17 mouse cellular contexts compared by ENCODE assay signal in the genomic region with DNA sequence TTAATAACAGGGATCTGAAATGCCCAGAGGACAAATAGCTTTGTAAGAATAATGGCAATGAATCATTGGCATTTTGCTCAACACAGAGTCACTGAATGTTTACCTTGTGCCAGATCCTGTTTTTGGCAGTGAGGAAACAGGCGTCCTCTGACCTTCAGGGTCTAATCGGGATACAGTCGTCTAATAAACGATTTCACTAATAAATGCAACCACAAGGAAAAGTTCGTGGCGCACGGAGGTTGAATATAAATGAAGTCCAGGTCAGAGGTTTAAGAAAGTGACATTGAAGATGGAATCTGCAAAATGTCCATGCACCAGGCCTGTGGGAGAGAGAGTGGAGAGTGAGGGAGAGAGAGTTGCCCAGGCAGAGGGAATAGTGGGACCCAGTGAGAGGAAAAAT.
DNase-seq lines count a peak whose midpoint lies in the region; TF ChIP-seq lines count a peak whose summit lies in the region.
"Had no signal": no experiment of that assay in that cellular context is flagged by ENCODE, and none has a peak within 500 bp of the region (broad histone marks: within the 10 kb centered on the region; RNA-seq: fewer than 3 reads in every experiment).

No protein-coding gene starts in this region.

- no peak overlapping the region for H3K27ac ChIP-seq in thymus, adult 2 months (ENCODE audit: control insufficient read depth, insufficient read depth, low read length)
- H3K27ac ChIP-seq: embryonic facial prominence, embryonic 13.5 days; embryonic facial prominence, embryonic 15.5 days; forebrain, embryonic 10.5 days; forebrain, embryonic 12.5 days had no signal

- no peaks in the 10 kb centered on the region for H3K4me1 ChIP-seq in thymus, adult 2 months (replicated peaks; ENCODE audit: control insufficient read depth, insufficient read depth, low read length)
- H3K4me1 ChIP-seq: embryonic facial prominence, embryonic 13.5 days; embryonic facial prominence, embryonic 15.5 days; forebrain, embryonic 10.5 days had no signal

- no peaks in the 10 kb centered on the region for H3K27me3 ChIP-seq in thymus, adult 2 months (ENCODE audit: control insufficient read depth, insufficient read depth, low read length)
- H3K27me3 ChIP-seq: embryonic facial prominence, embryonic 13.5 days; embryonic facial prominence, embryonic 15.5 days; forebrain, embryonic 12.5 days had no signal

- TF ChIP-seq CTCF in thymus, adult 2 months (IDR thresholded peaks at IDR 0.05; ENCODE audit: borderline replicate concordance, control insufficient read depth, extremely low read depth, insufficient read depth, low read length, poor library complexity) = no peak

- peak; percentile 49 for DNase-seq in adrenal gland, adult 2 months
- no peak for DNase-seq in adrenal gland, adult 18-20 months (ENCODE audit: low spot score in 2 of 2)
- peak; percentile 15 for DNase-seq in adrenal gland, postnatal 10 days
- DNase-seq in adrenal gland, postnatal 25 days = no peak
- DNase-seq in Muller cell, postnatal 12 days (ENCODE audit: inconsistent ontology term) = peak; percentile 19
- DNase-seq in thymus, adult 2 months = no peak
- DNase-seq: B cell, adult 2 months; cerebellum, adult 11-12 months; cerebellum, adult 2 months; cerebellum, adult 9-10 months; cerebellum, postnatal 25 days had no signal

- H3K36me3 ChIP-seq in thymus, adult 2 months (ENCODE audit: control insufficient read depth, insufficient read depth, low read length) = no peaks in the 10 kb centered on the region
- H3K36me3 ChIP-seq: embryonic facial prominence, embryonic 13.5 days; embryonic facial prominence, embryonic 15.5 days; forebrain, embryonic 10.5 days; forebrain, embryonic 12.5 days; G1E had no signal

- WGBS in thymus, adult 2 months = 88% methylated on average over 7 of the region's 7 CpGs

- TF ChIP-seq POLR2A in thymus, adult 2 months (IDR thresholded peaks at IDR 0.05; ENCODE audit: control insufficient read depth, extremely low read depth, insufficient read depth, low read length, poor library complexity) = no peak

- no peak overlapping the region for H3K4me3 ChIP-seq in thymus, adult 2 months (ENCODE audit: control insufficient read depth, insufficient read depth, low read length)
- H3K4me3 ChIP-seq: embryonic facial prominence, embryonic 13.5 days; embryonic facial prominence, embryonic 15.5 days; erythroblast, embryonic 14.5 days; forebrain, embryonic 10.5 days; forebrain, embryonic 12.5 days had no signal

Comparison
In these comparisons a context has a peak if more than half of its experiments do, and no peak if none do; other contexts are left out.
1. DNase-seq: peak in adrenal gland, adult 2 months (single experiment), adrenal gland, postnatal 10 days (single experiment) and Muller cell, postnatal 12 days (single experiment); none in adrenal gland, adult 18-20 months (0 of 2), adrenal gland, postnatal 25 days (single experiment) and thymus, adult 2 months (single experiment).